Mouse (Mus musculus): Measurements from ENCODE around the gene Lcat. TPM values are rescaled to one million over a fixed set of nuclear protein-coding genes. Genes with fewer than 3 reads are reported as not detected.

The Lcat gene
- total RNA-seq, 4 experiments from 2014 or later = 0.24 to 0.78 TPM; not detected in 2

GRCm38 (mm10) chr8:105949350-105949749 lies 6.2 kb upstream of the Lcat start:
- DNase-seq (ENCODE audit: low spot score in 2 of 2) = no peak

GRCm38 (mm10) chr8:105942542-105942941 lies 640 bp downstream of the Lcat start:
- no peak for DNase-seq (ENCODE audit: low spot score in 2 of 2)

DNA sequence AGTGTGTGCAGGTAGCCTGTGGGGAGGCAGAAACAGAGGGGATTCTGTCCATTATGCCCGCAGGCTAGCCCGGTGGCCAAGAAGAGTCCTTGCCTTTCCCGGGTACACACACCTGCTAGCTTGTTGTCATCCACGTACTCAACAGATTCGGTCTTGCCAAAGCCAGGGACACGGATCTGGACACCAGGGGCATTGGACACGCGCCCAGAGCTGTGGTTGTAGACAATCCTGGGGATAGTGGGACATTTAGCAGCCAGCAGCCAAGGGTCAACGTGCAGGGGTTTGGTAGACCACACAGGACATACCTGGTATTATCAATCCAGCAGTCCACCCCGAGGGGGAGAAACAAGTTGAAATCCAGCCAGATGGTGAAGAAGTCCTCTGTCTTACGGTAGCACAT lies 1.2 kb downstream of the Lcat start:
- no peak for DNase-seq (ENCODE audit: low spot score in 2 of 2)

- no peak for DNase-seq (ENCODE audit: low spot score in 2 of 2)
These were observed 4.9 kb downstream of the Lcat start, which contains the start of gene Psmb10 for GRCm38 (mm10) chr8:105938306-105938669. Psmb10 (minus strand) TSS chr8:105938444.

- no peak for DNase-seq (ENCODE audit: low spot score in 2 of 2)
These were observed 5.5 kb downstream of the Lcat start for GRCm38 (mm10) chr8:105937496-105938305.

DNA sequence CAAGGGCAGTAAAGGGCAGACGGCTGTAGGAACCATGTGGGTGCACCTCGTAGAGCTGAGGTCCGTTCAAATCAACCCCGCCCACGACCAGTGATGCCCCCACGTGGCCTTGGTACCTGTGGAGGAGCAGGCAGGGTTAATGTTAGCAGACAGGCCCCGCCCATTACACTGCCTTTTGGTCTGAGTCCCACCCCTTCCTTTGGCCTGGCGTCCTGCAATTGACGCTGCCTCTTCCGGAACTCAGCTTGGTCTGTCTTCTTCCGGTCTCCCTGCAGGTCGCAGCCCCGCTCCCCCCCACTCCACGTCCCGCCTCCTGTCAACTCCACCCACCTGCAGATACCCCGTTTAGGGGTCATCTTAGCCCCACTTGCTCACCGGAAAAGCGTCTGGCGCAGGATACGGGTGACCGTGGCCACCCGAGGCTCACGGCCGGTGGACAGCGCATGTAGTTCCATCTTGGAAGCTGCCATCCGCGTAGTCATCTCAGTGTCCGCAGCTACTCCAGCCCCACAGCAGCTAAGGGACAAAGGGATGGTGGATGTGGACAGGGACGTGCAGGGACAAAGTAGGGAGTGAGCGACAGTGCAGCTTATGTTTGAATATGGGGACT lies 6.2 kb downstream of the Lcat start:
- DNase-seq (ENCODE audit: low spot score in 2 of 2) = peak; percentile 79 to 85

- DNase-seq (ENCODE audit: low spot score in 2 of 2) = no peak
These were observed 7.1 kb downstream of the Lcat start for GRCm38 (mm10) chr8:105935863-105936603.

GRCm38 (mm10) chr8:105935105-105935504 lies 8.1 kb downstream of the Lcat start:
- no peak for DNase-seq (ENCODE audit: low spot score in 2 of 2)

- no peak for DNase-seq (ENCODE audit: low spot score in 2 of 2)
These were observed 9.4 kb downstream of the Lcat start, which contains the start of gene Ctrl for GRCm38 (mm10) chr8:105933762-105934161. Ctrl (minus strand) TSS chr8:105933862.

DNA sequence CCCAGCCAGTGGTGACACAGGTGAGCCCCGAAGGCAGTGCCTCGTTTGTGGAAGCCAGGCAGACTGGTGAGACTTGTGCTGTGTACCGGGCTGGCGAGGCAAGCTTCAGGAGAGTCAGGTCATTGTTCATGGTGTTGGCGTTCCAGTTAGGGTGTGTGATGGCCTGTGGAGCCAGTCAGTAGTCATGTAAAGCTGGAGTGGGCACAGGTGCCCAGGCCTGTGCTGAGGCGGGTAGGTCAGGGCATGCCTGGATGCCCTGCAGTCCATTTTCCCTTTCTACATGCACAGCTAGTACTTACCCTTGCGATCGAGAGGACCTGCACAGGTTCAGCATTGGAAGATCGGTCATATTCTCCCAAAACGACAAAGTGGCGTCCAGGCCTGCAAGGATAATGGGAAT lies 10.7 kb downstream of the Lcat start:
- no peak for DNase-seq (ENCODE audit: low spot score in 2 of 2)

GRCm38 (mm10) chr8:105931271-105931670 lies 11.9 kb downstream of the Lcat start:
- DNase-seq (ENCODE audit: low spot score in 2 of 2) = no peak

DNA sequence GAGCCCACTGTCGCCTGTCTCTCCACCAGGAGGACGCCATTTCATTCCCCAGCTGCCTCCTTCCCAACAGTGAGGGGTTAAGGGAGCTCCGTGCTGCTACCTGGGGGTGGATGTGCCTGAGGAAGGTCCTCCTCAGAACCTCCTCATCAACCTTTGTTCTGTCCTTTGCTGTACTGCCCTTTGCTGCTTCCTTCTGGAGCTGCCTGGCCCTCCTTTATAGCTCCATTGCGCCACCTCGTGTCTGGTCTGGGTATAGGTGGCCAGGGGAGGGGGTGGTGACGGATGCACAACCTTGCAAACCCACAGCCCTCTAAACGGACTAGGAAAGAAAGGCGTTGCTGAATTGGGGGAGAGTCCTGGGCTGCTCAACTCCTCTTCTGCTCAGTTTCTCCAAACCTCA lies 12.6 kb downstream of the Lcat start:
- peak; percentile 65 to 67 for DNase-seq (ENCODE audit: low spot score in 2 of 2)

- no peak for DNase-seq (ENCODE audit: low spot score in 2 of 2)
These were observed 18.1 kb downstream of the Lcat start for GRCm38 (mm10) chr8:105925123-105925522.

DNA sequence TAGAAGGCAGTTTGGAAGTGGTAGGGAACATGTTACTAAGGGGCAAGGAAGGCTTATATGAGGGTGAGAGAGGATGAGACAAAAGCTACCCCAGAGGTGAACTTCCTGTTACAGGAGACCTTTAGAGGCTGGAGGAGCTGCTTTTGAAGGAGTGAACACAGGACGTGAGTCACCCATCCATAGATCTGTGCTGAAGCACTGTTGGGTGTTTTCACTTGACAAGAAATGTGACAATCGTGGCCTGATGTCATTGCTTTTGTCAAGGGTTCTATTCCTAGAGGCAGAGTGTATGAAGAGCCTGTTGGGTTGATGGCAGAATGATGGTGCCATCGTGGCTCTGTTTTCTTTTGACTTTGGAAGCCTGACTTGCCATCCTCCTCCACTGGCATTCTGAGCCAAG lies 23.8 kb downstream of the Lcat start:
- no peak for DNase-seq (ENCODE audit: low spot score in 2 of 2)

GRCm38 (mm10) chr8:105900941-105901616 lies 42.1 kb downstream of the Lcat start:
- no peak for DNase-seq (ENCODE audit: low spot score in 2 of 2)

GRCm38 (mm10) chr8:105900180-105900940 lies 42.8 kb downstream of the Lcat start, which contains the start of gene Pskh1:
Pskh1 (plus strand) TSS chr8:105900441.
- peak; percentile 78 to 86 for DNase-seq (ENCODE audit: low spot score in 2 of 2)

DNA sequence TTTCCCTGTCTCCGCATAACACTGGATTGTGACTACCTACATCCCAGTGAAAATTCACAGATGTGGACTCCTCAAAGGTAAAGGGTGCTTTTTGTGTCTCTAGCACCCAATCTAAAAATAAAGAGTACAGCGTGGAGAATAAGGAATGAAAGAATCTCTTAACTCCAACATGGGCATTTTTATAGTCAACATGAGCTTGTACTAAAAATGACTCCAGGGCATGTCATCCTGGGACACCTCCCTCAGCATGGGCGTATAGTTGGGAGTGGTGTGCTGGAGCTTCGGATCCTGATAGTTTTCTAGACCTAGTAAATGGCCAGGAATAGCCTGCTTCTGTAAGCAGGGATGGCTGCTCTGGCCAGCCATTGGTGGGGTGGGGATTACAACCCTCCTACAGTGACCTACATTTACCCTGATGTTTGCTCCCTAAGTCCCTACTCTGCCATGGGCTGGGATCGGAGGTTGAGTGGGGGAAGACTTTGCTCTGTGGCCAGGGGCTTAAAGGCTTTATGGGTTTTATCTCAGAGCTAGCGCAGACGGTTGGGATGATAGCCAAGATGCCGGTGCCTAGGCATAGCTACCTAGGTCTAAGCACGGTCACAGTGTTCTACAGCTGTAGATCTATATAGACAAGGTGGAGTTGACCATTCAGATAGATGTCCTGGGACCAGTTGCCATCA lies 45.2 kb downstream of the Lcat start:
- DNase-seq (ENCODE audit: low spot score in 2 of 2) = no peak

DNA sequence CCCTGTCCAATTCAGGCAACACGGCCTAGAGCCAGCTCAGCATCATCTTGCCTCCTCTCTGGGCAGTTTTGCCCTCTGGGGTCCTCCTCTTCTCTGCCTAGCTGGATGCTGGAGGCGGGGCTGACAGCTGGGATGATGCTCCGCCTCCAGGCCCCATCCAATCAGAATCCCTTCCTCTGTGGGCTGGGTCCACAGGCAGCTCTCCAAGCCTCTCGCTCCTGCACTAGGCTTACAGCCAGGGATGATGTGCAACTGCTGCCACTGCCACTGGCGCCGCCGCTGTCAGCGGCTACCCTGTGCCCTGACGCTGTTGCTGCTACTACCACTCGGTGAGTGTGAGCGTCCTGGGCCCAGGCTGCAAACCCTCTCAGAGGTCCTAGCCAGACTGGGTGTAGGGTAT lies 49.8 kb downstream of the Lcat start, which contains the start of gene Nrn1l:
Nrn1l (plus strand) TSS at position 229 of the 400 bp plus-strand sequence.
- peak; percentile 40 to 61 for DNase-seq (ENCODE audit: low spot score in 2 of 2)

GRCm38 (mm10) chr8:105892432-105892831 lies 50.8 kb downstream of the Lcat start:
- no peak for DNase-seq (ENCODE audit: low spot score in 2 of 2)

DNA sequence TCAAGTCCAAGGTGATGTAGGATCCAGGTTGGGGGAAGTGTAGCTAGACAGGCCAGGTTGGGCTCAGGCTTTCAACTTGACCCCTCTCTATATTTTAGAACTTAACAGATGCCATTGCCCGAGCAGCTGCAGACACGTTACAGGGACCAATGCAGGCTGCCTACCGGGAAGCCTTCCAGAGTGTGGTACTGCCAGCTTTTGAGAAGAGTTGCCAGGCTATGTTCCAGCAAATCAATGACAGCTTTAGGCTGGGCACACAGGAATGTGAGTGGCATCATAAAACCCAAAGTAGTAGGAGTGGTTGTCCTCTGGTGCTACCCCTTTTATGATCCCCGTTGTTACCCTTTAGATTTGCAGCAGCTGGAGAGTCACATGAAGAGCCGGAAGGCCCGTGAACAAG lies 52.3 kb downstream of the Lcat start:
- DNase-seq (ENCODE audit: low spot score in 2 of 2) = peak; percentile 22 to 53
